Mouse (Mus musculus) neural tube, embryonic 14.5 days (tissue): ENCODE results near the gene Stmn1. TPM values are rescaled to one million over a fixed set of nuclear protein-coding genes. Genes with fewer than 3 reads are reported as not detected.
A peak's percentile ranks its signal among the peaks of the same experiment; 100 is the strongest.
"Not testable (repeated sequence)": the region's sequence is repeated elsewhere in the genome, so short reads cannot be mapped to it uniquely, and the experiment has no call there.

Source experiments
- ATAC-seq: fragments of 200-750 bp; cut with Nextera tagmentation; 2 replicates; pipeline ENCODE4 v1.8.0; 2017; ENCODE audit warnings: low read depth, mild to moderate bottlenecking, moderate TSS enrichment, moderate library complexity
- H3K27ac ChIP-seq: fragments of 300-500 bp; sonication (generic); 2 replicates; pipeline ENCODE4 v1.5.1; 2014; ENCODE audit warnings: low read depth, mild to moderate bottlenecking, control low read depth, low read length, moderate library complexity, mixed read lengths
- H3K27me3 ChIP-seq: fragments of 300-500 bp; sonication (generic); 2 replicates; pipeline ENCODE4 v1.6.1; 2014; ENCODE audit warnings: low read length; ENCODE audit not compliant: control insufficient read depth, insufficient read depth
- H3K36me3 ChIP-seq: fragments of 300-500 bp; sonication (generic); 2 replicates; pipeline ENCODE4 v1.6.1; 2014; ENCODE audit warnings: low read length, mixed read lengths; ENCODE audit not compliant: control insufficient read depth, insufficient read depth
- H3K4me1 ChIP-seq: fragments of 300-500 bp; sonication (generic); 2 replicates; pipeline ENCODE4 v1.6.1; 2014; ENCODE audit warnings: low read length; ENCODE audit not compliant: control insufficient read depth, insufficient read depth
- H3K4me2 ChIP-seq: fragments of 300-500 bp; sonication (generic); 2 replicates; pipeline ENCODE4 v1.6.1; 2014; ENCODE audit warnings: mild to moderate bottlenecking, low read depth, low read length, control low read depth
- H3K4me3 ChIP-seq: fragments of 300-500 bp; sonication (generic); 2 replicates; pipeline ENCODE4 v1.5.1; 2014; ENCODE audit warnings: low read depth, low read length, control low read depth, mixed read lengths
- H3K9ac ChIP-seq: fragments of 300-500 bp; sonication (generic); replicated peaks from 2 replicates; pipeline ENCODE4 v1.6.1; 2014; ENCODE audit warnings: low read depth, mild to moderate bottlenecking, control low read depth, low read length, mixed read lengths
- H3K9me3 ChIP-seq: fragments of 300-500 bp; sonication (generic); 2 replicates; pipeline ENCODE4 v1.6.1; 2016; ENCODE audit warnings: low read length; ENCODE audit not compliant: control insufficient read depth
- WGBS: fragments of 180-500 bp; shearing (Covaris S2); extraction: QIAGEN DNeasy Blood & Tissue Kit; methylation state at CpG from one replicate; pipeline ENCODE4 v1.1.7; 2014; 5-methylcytosine and 5-hydroxymethylcytosine counted together
- polyA plus RNA-seq: library from polyadenylated mRNA; unstranded; fragments of >200 nt; fragmentation: Nextera tagmentation; extraction: Ambion mirVana; gene quantifications from 2 replicates; pipeline ENCODE4 v1.2.1, GENCODE M21; 2014

The Stmn1 gene
- polyA plus RNA-seq, 1 experiment from 2014 or later, result 5,364 TPM

DNA sequence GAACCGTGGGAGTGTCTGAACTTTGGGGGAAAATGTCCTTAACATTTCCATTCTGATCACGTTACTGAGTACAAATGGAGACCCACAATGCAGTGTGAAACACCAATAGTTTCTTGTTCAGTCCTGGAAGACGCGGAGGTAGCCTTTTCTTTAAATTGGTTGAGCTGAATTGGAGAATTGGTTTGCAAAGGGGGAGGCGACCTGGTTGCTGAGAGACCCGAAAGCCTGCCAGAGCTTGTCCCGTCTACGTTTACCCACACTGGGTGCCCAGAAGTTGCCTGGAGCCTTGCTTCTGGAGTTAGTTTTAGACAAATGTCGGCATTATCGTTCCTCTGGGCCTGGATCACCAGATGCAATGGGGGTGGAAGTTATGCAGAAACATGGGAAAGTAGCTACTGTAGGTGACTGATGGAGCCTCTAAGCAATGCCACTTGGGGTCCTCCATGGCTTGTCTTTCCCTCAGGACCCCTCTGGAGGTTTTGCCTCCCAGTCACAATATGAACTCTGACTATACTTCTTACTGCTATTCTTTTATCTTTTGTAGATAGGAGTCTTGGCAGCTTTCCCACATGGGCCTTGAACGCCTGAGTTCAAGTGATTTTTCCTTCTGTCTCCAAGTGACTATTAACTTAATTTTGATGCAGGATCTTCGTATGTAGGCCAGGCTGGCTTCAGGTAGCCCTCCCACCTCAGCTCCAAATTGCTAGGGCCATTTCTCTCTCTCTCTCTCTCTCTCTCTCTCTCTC, 30.0 kb downstream of the Stmn1 start:
- Histone ChIP-seq H3K9me3 (no peaks in the 10 kb centered on the region), H3K27ac (peak overlapping the region; percentile 70), H3K4me2 (peak overlapping the region; percentile 90), H3K27me3 (no peaks in the 10 kb centered on the region), H3K36me3 (no peaks in the 10 kb centered on the region), H3K4me3 (peak overlapping the region; percentile 47), H3K4me1 (peaks cover 15% of the 10 kb centered on the region), H3K9ac (0 out of 2 replicates have a peak overlapping the region, but pooled peaks have one; percentile 66)
- WGBS, result 58% methylated on average over 12 of the region's 12 CpGs
- no peak for ATAC-seq

DNA sequence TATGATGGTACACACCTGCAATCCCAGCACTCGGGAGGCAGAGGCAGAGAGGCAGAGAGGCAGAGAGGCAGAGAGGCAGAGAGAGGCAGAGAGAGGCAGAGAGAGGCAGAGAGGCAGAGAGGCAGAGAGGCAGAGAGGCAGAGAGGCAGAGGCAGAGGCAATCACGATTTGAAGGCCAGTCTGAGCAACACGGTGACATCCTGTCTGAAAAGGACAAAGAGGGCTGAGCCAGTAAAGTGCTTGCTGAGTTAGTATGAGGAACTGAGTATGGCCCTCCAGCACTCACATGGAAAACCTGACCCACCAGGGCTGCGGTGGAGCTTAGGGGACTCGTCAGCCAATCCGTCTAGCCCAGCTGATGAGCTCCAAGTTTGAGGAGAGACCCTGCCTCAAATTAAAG, 30.9 kb downstream of the Stmn1 start:
- peak overlapping the region; percentile 64; the same call in 1 of the 2 replicates for H3K27ac ChIP-seq
- peaks cover 15% of the 10 kb centered on the region for H3K4me1 ChIP-seq
- not testable (repeated sequence) for H3K27me3 ChIP-seq, H3K9me3 ChIP-seq, H3K4me2 ChIP-seq, ATAC-seq, H3K36me3 ChIP-seq, H3K4me3 ChIP-seq, H3K9ac ChIP-seq
- WGBS, result 84% methylated on average over 6 of the region's 6 CpGs

DNA sequence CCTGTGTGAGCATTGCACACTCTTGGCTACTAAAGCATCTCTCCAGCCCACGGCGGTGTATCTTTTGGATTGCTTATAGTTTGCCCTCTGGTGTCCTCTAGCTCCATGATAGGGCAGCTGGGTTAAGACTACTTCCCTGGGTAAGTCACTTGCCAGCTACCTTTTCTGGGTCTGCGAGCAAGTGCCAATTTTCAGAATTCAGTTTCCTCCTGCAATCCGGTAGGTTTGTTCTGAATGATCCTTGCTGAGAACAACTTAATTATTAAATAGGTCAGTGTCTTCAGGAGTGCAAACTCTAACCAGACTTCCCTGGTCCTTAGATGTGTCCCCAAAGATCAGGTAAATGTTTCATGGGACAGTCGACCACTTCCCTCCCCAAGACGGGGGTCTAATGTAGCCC, 33.0 kb downstream of the Stmn1 start:
- Histone ChIP-seq H3K27ac (no peak overlapping the region), H3K9me3 (no peaks in the 10 kb centered on the region), H3K4me1 (peaks cover 9% of the 10 kb centered on the region; the same call in 1 of the 2 replicates), H3K27me3 (no peaks in the 10 kb centered on the region), H3K36me3 (no peaks in the 10 kb centered on the region), H3K4me3 (no peak overlapping the region), H3K9ac (no peak overlapping the region), H3K4me2 (no peak overlapping the region)
- 95% methylated on average over 6 of the region's 6 CpGs for WGBS
- ATAC-seq, result no peak

DNA sequence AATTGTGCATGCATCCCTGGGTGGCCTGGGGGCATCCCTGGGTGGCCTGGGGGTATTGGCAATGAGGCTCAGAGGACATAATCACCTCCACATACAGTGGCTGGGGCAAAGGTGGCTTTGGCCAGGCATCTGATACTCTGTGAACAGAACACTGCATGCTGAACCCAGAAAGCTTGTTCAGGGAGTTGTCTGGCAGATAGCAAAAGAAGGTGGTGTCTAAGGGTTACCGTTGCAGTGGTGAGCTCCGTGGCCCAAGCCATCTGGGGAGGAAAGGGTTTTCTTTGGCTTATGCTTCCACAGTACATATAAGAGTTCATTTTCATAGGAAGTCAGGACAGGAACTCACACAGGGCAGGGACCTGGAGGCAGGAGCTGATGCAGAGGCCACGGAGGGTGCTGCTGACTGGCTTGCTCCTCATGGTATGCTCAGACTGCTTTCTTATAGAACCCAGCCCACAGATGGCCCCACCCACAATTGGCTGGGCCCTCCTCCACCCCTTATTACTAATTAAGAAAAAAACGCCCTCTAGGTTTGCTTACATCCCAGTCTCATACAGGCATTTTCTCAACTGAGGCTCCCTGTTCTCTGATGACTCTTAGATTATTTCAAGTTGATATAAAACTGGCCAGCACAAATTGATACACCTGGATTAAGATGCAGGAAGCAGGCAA, 35.7 kb downstream of the Stmn1 start:
- WGBS, result 74% methylated on average over 4 of the region's 4 CpGs

DNA sequence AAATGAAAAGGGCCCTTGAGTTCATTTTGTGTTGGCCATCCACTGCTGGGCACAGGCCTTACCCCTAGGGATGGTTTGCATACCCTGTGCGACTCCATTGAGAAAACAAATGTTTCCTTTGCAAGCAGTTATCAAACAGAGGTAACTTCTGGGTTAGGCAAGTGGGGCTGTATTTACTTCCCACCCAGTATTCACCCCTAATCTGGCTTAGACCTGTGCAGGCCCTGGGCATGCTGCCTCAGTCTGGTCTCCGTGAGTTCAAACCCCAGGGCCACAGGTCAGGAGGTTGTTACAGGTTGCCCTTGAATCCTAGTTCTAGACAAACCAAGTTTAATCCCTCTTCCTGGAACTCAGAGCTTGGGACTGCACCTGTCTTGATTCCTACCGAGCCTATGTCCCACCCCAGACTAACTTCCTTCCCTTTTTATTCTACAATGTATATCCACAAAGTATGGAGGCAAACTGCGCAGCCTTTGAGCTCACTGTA, 37.2 kb downstream of the Stmn1 start:
- no peak overlapping the region for H3K4me3 ChIP-seq
- H3K27me3 ChIP-seq, result no peaks in the 10 kb centered on the region
- 93% methylated on average over 4 of the region's 4 CpGs for WGBS
- no peaks in the 10 kb centered on the region for H3K4me1 ChIP-seq
- no peak overlapping the region for H3K9ac ChIP-seq
- H3K9me3 ChIP-seq, result no peaks in the 10 kb centered on the region
- no peaks in the 10 kb centered on the region for H3K36me3 ChIP-seq
- no peak overlapping the region for H3K4me2 ChIP-seq
- no peak overlapping the region for H3K27ac ChIP-seq
- ATAC-seq, result no peak

More for the DNA sequence above, 35.7 kb downstream of the Stmn1 start:
- Histone ChIP-seq H3K27me3 (no peaks in the 10 kb centered on the region), H3K9me3 (no peaks in the 10 kb centered on the region), H3K4me1 (no peaks in the 10 kb centered on the region), H3K36me3 (no peaks in the 10 kb centered on the region), H3K9ac (no peak overlapping the region), H3K27ac (no peak overlapping the region), H3K4me2 (no peak overlapping the region), H3K4me3 (no peak overlapping the region)
- no peak for ATAC-seq

DNA sequence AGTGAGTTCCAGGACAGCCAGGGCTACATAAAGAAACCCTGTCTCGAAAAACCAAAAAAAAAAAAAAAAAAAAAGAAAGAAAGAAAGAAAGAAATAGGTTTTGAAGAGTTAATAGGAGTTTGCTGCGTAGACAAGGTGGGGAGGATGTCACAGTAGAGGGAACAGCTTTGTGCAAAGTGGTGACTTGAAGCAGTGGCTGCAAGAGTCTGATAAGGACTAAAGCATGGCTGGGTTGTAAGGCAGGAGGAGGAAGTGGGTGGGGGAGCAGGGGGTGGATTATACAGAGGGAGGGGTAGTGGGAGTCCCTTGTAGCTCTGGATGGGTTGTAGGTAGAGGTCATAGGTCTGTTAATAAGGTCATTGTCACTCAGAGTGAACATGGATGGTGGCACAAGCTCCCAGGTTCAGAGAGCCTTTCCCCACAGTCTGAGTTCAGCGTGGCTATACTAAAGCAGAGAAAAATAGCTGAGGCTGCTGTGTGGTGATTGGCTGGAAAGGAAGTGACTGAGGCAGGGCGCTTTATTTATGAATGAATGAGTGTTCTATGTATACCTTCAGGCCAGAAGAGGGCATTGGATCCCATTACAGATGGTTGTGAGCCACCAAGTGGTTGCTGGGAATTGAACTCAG, 38.0 kb downstream of the Stmn1 start:
- Histone ChIP-seq H3K4me3 (no peak overlapping the region), H3K27ac (no peak overlapping the region), H3K9ac (no peak overlapping the region), H3K27me3 (no peaks in the 10 kb centered on the region), H3K9me3 (no peaks in the 10 kb centered on the region), H3K4me1 (no peaks in the 10 kb centered on the region), H3K36me3 (no peaks in the 10 kb centered on the region), H3K4me2 (no peak overlapping the region)
- no peak for ATAC-seq
- WGBS, result 84% methylated on average over 3 of the region's 4 CpGs

DNA sequence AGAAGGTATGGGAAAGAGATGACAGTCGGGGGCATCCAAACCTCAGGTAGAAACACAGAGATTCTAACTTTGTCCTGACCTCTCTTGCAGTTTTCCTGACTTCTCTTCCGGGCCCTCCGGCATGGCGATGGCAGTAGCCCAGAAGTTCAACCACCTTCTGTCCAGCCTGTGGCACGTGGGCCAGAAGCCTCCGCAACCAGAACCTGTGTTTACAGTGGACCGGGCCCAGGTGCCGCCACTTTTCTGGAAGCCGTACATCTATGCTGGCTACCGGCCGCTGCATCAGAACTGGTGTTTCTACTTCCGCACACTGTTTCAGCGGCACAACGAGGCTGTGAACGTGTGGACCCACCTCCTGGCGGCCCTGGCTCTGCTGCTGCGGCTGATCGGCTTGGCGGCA, 38.6 kb downstream of the Stmn1 start:
- Histone ChIP-seq H3K27ac (no peak overlapping the region), H3K4me1 (no peaks in the 10 kb centered on the region), H3K36me3 (no peaks in the 10 kb centered on the region), H3K9me3 (no peaks in the 10 kb centered on the region), H3K9ac (no peak overlapping the region), H3K27me3 (no peaks in the 10 kb centered on the region), H3K4me2 (no peak overlapping the region), H3K4me3 (no peak overlapping the region)
- ATAC-seq, result no peak
- 90% methylated on average over 19 of the region's 19 CpGs for WGBS

DNA sequence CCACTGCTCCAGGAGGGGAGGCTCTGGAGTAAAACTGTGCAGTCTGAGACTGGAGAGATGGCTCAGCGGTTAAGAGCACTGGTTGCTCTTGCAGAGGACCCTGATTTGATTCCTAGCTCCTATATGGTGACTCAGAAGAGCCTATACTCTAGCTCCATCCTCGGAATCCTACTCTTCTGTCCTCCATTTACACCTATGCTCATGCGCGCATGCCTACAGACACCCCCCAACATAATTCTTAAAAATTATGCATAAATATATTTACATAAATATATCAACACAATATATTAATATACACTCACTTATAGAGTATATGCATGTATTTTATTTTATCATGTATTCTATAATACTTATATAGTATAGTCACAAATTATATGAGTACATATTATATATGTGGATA, 42.3 kb downstream of the Stmn1 start:
- no peaks in the 10 kb centered on the region for H3K36me3 ChIP-seq
- H3K9ac ChIP-seq, result no peak overlapping the region
- peak overlapping the region; percentile 39; the same call in 1 of the 2 replicates for H3K4me3 ChIP-seq
- no peaks in the 10 kb centered on the region for H3K4me1 ChIP-seq
- H3K9me3 ChIP-seq, result no peaks in the 10 kb centered on the region
- H3K27me3 ChIP-seq, result no peaks in the 10 kb centered on the region
- no peak overlapping the region for H3K27ac ChIP-seq
- H3K4me2 ChIP-seq, result peak overlapping the region; percentile 62
- WGBS, result 79% methylated on average over 4 of the region's 4 CpGs
- ATAC-seq, result no peak
